Mouse (Mus musculus) testis, adult 2 months (tissue): ENCODE results near the gene H2-Q7. TPM values are rescaled to one million over a fixed set of nuclear protein-coding genes. Genes with fewer than 3 reads are reported as not detected.
"Not testable (repeated sequence)": the region's sequence is repeated elsewhere in the genome, so short reads cannot be mapped to it uniquely, and the experiment has no call there.

Experiments used
- H3K27ac ChIP-seq: fragments of 200-500 bp; 2 replicates; pipeline ENCODE4 v1.5.1; 2012; ENCODE audit warnings: low read depth, low read length; ENCODE audit not compliant: control insufficient read depth, insufficient read depth
- H3K27me3 ChIP-seq: fragments of 200-500 bp; 2 replicates; pipeline ENCODE4 v1.6.1; 2012; ENCODE audit warnings: mild to moderate bottlenecking, low read length, moderate library complexity; ENCODE audit not compliant: control insufficient read depth, insufficient read depth
- H3K36me3 ChIP-seq: fragments of 200-500 bp; 2 replicates; pipeline ENCODE4 v1.6.1; 2012; ENCODE audit warnings: mild to moderate bottlenecking, low read length; ENCODE audit not compliant: control insufficient read depth, insufficient read depth
- H3K4me1 ChIP-seq: fragments of 200-500 bp; 2 replicates; pipeline ENCODE4 v1.6.1; 2012; ENCODE audit warnings: low read length; ENCODE audit not compliant: control insufficient read depth, insufficient read depth
- H3K4me3 ChIP-seq: fragments of 200-500 bp; 2 replicates; pipeline ENCODE4 v1.5.1; 2012; ENCODE audit warnings: low read depth, mild to moderate bottlenecking, low read length, moderate library complexity, mixed read lengths; ENCODE audit not compliant: control insufficient read depth
- CTCF ChIP-seq: fragments of 200-500 bp; IDR thresholded peaks from 2 replicates; pipeline ENCODE4 v1.5.1; 2012; ENCODE audit warnings: low read depth, mild to moderate bottlenecking, inconsistent platforms, low read length, moderate library complexity; ENCODE audit not compliant: control insufficient read depth, insufficient read depth, insufficient replicate concordance
- polyA plus RNA-seq: library from polyadenylated mRNA; depleted of rRNA; stranded (reverse); fragments of >200 nt; gene quantifications from 2 replicates; pipeline ENCODE4 v1.2.3, GENCODE M21; 2012

H2-Q7 gene
- polyA plus RNA-seq, 1 experiment: 4.9 TPM

- H3K4me3 ChIP-seq, H3K4me1 ChIP-seq, H3K27me3 ChIP-seq, H3K27ac ChIP-seq, H3K36me3 ChIP-seq: not testable (repeated sequence)
- TF ChIP-seq CTCF: peak; percentile 87
These were observed 4.1 kb upstream of the H2-Q7 start for GRCm38 (mm10) chr17:35434836-35435235.

GRCm38 (mm10) chr17:35435577-35435976, 3.4 kb upstream of the H2-Q7 start:
- not testable (repeated sequence) for H3K4me1 ChIP-seq, H3K36me3 ChIP-seq, H3K4me3 ChIP-seq

GRCm38 (mm10) chr17:35437386-35437936, 1.5 kb upstream of the H2-Q7 start:
- not testable (repeated sequence) for H3K4me3 ChIP-seq, H3K4me1 ChIP-seq, H3K27ac ChIP-seq

More at GRCm38 (mm10) chr17:35435577-35435976, 3.4 kb upstream of the H2-Q7 start:
- not testable (repeated sequence) for H3K27ac ChIP-seq, H3K27me3 ChIP-seq

GRCm38 (mm10) chr17:35438395-35438794, 560 bp upstream of the H2-Q7 start:
- H3K4me3 ChIP-seq, H3K36me3 ChIP-seq, H3K27me3 ChIP-seq, H3K4me1 ChIP-seq, H3K27ac ChIP-seq: not testable (repeated sequence)

More at GRCm38 (mm10) chr17:35437386-35437936, 1.5 kb upstream of the H2-Q7 start:
- not testable (repeated sequence) for H3K36me3 ChIP-seq, H3K27me3 ChIP-seq

- H3K4me3 ChIP-seq: peak overlapping the region; percentile 65
- not testable (repeated sequence) for H3K36me3 ChIP-seq, H3K4me1 ChIP-seq, H3K27me3 ChIP-seq, H3K27ac ChIP-seq
These were observed 366 bp downstream of the H2-Q7 start for GRCm38 (mm10) chr17:35439295-35439747.

GRCm38 (mm10) chr17:35439925-35440645, 1.1 kb downstream of the H2-Q7 start:
- not testable (repeated sequence) for H3K4me3 ChIP-seq, H3K4me1 ChIP-seq, H3K27me3 ChIP-seq, H3K27ac ChIP-seq, H3K36me3 ChIP-seq

GRCm38 (mm10) chr17:35442376-35442775, 3.4 kb downstream of the H2-Q7 start:
- H3K4me1 ChIP-seq, H3K27ac ChIP-seq, H3K4me3 ChIP-seq, H3K36me3 ChIP-seq, H3K27me3 ChIP-seq: not testable (repeated sequence)

GRCm38 (mm10) chr17:35444510-35444909, 5.6 kb downstream of the H2-Q7 start:
- not testable (repeated sequence) for H3K4me3 ChIP-seq, H3K4me1 ChIP-seq, H3K27me3 ChIP-seq, H3K27ac ChIP-seq, H3K36me3 ChIP-seq

GRCm38 (mm10) chr17:35458247-35458646, 19.3 kb downstream of the H2-Q7 start:
- H3K4me1 ChIP-seq, H3K27me3 ChIP-seq, H3K4me3 ChIP-seq, H3K27ac ChIP-seq, H3K36me3 ChIP-seq: not testable (repeated sequence)

GRCm38 (mm10) chr17:35460513-35461341, 21.8 kb downstream of the H2-Q7 start:
- not testable (repeated sequence) for H3K27me3 ChIP-seq, H3K4me1 ChIP-seq, H3K4me3 ChIP-seq, H3K36me3 ChIP-seq, H3K27ac ChIP-seq
